Mouse (Mus musculus) lung, adult 10 weeks (tissue): Measurements from ENCODE around the gene Ppm1m. TPM values are rescaled to one million over a fixed set of nuclear protein-coding genes. Genes with fewer than 3 reads are reported as not detected.

Experiments
- polyA plus RNA-seq: library from polyadenylated mRNA; stranded (reverse); fragments of 350-450 nt; fragmentation: Illumina TruSeq; extraction: RNeasy Lipid Tissue Mini Kit (QIAGEN cat#74804); gene quantifications from one replicate; pipeline ENCODE4 v1.2.3, GENCODE M21; 2014; ENCODE audit warnings: low read depth, low replicate concordance; ENCODE audit not compliant: insufficient read depth

The Ppm1m gene
- 33.4 TPM for polyA plus RNA-seq

GRCm38 (mm10) chr9:106199535-106200272 is at the start of gene Ppm1m:
Gene Ppm1m, minus strand, starts transcription at chr9:106199746.

GRCm38 (mm10) chr9:106222261-106222851 is 22.8 kb upstream of the Ppm1m start, which contains the start of gene Tlr9:
Gene Tlr9, plus strand, starts transcription at chr9:106222598.

GRCm38 (mm10) chr9:106202819-106203636 is 3.5 kb upstream of the Ppm1m start, which contains the start of gene Twf2:
Gene Twf2, plus strand, starts transcription at chr9:106203108.

GRCm38 (mm10) chr9:106170556-106171345 is 28.8 kb downstream of the Ppm1m start, which contains the start of gene Wdr82:
Gene Wdr82, plus strand, starts transcription at chr9:106170928.

GRCm38 (mm10) chr9:106158037-106158491 is 41.5 kb downstream of the Ppm1m start, which contains the start of gene Glyctk:
Gene Glyctk, minus strand, starts transcription at chr9:106158138.

Other genes with a start within 250 kb of the Ppm1m start
- 0.33 TPM for gene Col6a5, start 239.1 kb downstream of the Ppm1m start, polyA plus RNA-seq
- 0.39 TPM for gene Col6a4, start 103.0 kb downstream of the Ppm1m start, polyA plus RNA-seq
- gene Glyctk, start 41.6 kb downstream of the Ppm1m start, polyA plus RNA-seq = 1.2 TPM
- gene Wdr82, start 28.8 kb downstream of the Ppm1m start, polyA plus RNA-seq = 27.9 TPM
- gene Twf2, start 3.4 kb upstream of the Ppm1m start, polyA plus RNA-seq = 44.7 TPM
- gene Tlr9, start 22.9 kb upstream of the Ppm1m start, polyA plus RNA-seq = 0.81 TPM
- gene Alas1, start 48.9 kb upstream of the Ppm1m start, polyA plus RNA-seq = 268 TPM
- 6.4 TPM for gene Poc1a, start 81.3 kb upstream of the Ppm1m start, polyA plus RNA-seq
- gene Dusp7, start 168.9 kb upstream of the Ppm1m start, polyA plus RNA-seq = 33.2 TPM
- 688 TPM for gene Rpl29, start 229.7 kb upstream of the Ppm1m start, polyA plus RNA-seq
- gene Acy1, start 238.6 kb upstream of the Ppm1m start, polyA plus RNA-seq = 6.0 TPM
- 37.3 TPM for gene Abhd14b, start 247.7 kb upstream of the Ppm1m start, polyA plus RNA-seq
- 18.9 TPM for gene Abhd14a, start 247.9 kb upstream of the Ppm1m start, polyA plus RNA-seq